Mouse (Mus musculus) olfactory bulb, adult 2 months (tissue): ENCODE measurements around the gene Cyct.

ENCODE experiments used
- CTCF ChIP-seq: fragments of 200-500 bp; IDR thresholded peaks from 2 replicates; pipeline ENCODE4 v1.5.1; 2012; ENCODE audit warnings: low read depth, mild to moderate bottlenecking, low read length, moderate library complexity; ENCODE audit not compliant: insufficient read depth
- POLR2A ChIP-seq: fragments of 200-500 bp; IDR thresholded peaks from 2 replicates; pipeline ENCODE4 v1.6.1; 2012; ENCODE audit warnings: mild to moderate bottlenecking, low read depth, low read length, moderate library complexity; ENCODE audit not compliant: insufficient read depth

- TF ChIP-seq POLR2A (no peak), CTCF (no peak)
Observed at GRCm38 (mm10) chr2:76378646-76379045, 18.4 kb upstream of the Cyct start.
